Mouse (Mus musculus): Measurements from ENCODE around the gene Clp1.

DNA sequence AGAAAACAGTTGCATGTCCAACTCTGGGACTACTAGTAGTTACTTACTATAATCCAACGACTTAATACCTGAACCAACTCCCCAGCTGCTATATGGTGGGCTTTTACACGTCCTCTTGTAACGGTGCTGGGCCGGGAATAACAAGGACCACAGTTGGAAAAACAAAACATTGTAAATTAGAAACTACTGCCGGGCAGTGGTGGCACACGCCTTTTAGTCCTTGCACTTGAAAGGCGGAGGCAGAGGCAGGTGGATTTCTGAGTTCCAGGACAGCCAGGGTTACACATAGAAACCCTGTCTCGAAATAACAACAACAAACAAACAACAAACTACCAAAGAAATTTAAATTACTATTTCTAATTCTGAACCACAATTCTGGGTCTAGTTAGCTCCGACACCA lies 434 bp downstream of the Clp1 start:
- TF ChIP-seq CTCF (IDR thresholded peaks at IDR 0.05; ENCODE audit: low read depth, low read length), result no peak
- TF ChIP-seq POLR2A (IDR thresholded peaks at IDR 0.05; ENCODE audit: extremely low read depth, insufficient read depth, low read length), result no peak

Data from liver, adult 2 months (tissue).